Mouse (Mus musculus) neural tube, embryonic 11.5 days (tissue): ENCODE results near the gene Ssmem1. TPM values are rescaled to one million over a fixed set of nuclear protein-coding genes. Genes with fewer than 3 reads are reported as not detected.

Experiments used
- ATAC-seq: fragments of 200-750 bp; cut with Nextera tagmentation; 2 replicates; pipeline ENCODE4 v1.8.0; 2017; ENCODE audit warnings: moderate number of reproducible peaks, mild to moderate bottlenecking, moderate TSS enrichment, moderate library complexity; ENCODE audit not compliant: insufficient read depth, low FRiP score, low TSS enrichment
- DNase-seq: peaks from one replicate; pipeline ENCODE4 v3.0.0-alpha.2; 2015; ENCODE audit warnings: low spot score
- H3K27ac ChIP-seq: fragments of 300-500 bp; sonication (generic); 2 replicates; pipeline ENCODE4 v1.5.1; 2014; ENCODE audit warnings: low read depth, mild to moderate bottlenecking, low read length
- H3K27me3 ChIP-seq: fragments of 300-500 bp; sonication (generic); 2 replicates; pipeline ENCODE4 v1.6.1; 2014; ENCODE audit warnings: mild to moderate bottlenecking, low read length, mixed read lengths; ENCODE audit not compliant: control insufficient read depth, insufficient read depth
- H3K36me3 ChIP-seq: fragments of 300-500 bp; sonication (generic); 2 replicates; pipeline ENCODE4 v1.6.1; 2014; ENCODE audit warnings: mild to moderate bottlenecking, low read length, moderate library complexity, mixed read lengths; ENCODE audit not compliant: control insufficient read depth, insufficient read depth
- H3K4me1 ChIP-seq: fragments of 300-500 bp; sonication (generic); 2 replicates; pipeline ENCODE4 v1.6.1; 2014; ENCODE audit warnings: low read length, mixed read lengths; ENCODE audit not compliant: control insufficient read depth, insufficient read depth
- H3K4me2 ChIP-seq: fragments of 300-500 bp; sonication (generic); 2 replicates; pipeline ENCODE4 v1.6.1; 2014; ENCODE audit warnings: low read depth, mild to moderate bottlenecking, moderate library complexity
- H3K4me3 ChIP-seq: fragments of 300-500 bp; sonication (generic); 2 replicates; pipeline ENCODE4 v1.5.1; 2014; ENCODE audit warnings: low read depth, low read length
- H3K9ac ChIP-seq: fragments of 300-500 bp; sonication (generic); 2 replicates; pipeline ENCODE4 v1.6.1; 2014; ENCODE audit warnings: mild to moderate bottlenecking, low read length
- H3K9me3 ChIP-seq: fragments of 300-500 bp; sonication (generic); 2 replicates; pipeline ENCODE4 v1.6.1; 2016; ENCODE audit warnings: low read length; ENCODE audit not compliant: control insufficient read depth
- WGBS: fragments of 180-500 bp; shearing (Covaris S2); extraction: QIAGEN DNeasy Blood & Tissue Kit; methylation state at CpG from one replicate; pipeline ENCODE4 v1.1.7; 2014; 5-methylcytosine and 5-hydroxymethylcytosine counted together
- polyA plus RNA-seq: library from polyadenylated mRNA; unstranded; fragments of >200 nt; fragmentation: Nextera tagmentation; extraction: Ambion mirVana; gene quantifications from 2 replicates; pipeline ENCODE4 v1.2.1, GENCODE M21; 2014

Gene Ssmem1
- polyA plus RNA-seq, 1 experiment from 2014 or later, result 0.40 TPM

- 29% methylated on average over 9 of the region's 9 CpGs for WGBS
- Histone ChIP-seq H3K36me3 (no peaks in the 10 kb centered on the region), H3K4me3 (no peak overlapping the region), H3K9me3 (no peaks in the 10 kb centered on the region), H3K27me3 (no peaks in the 10 kb centered on the region), H3K27ac (peak overlapping the region; percentile 49), H3K4me2 (no peak overlapping the region), H3K4me1 (peaks cover 28% of the 10 kb centered on the region), H3K9ac (no peak overlapping the region)
- ATAC-seq (no peak), DNase-seq (no peak)
Observed at GRCm38 (mm10) chr6:30547656-30548306, 38.1 kb downstream of the Ssmem1 start.

GRCm38 (mm10) chr6:30549231-30549761, 39.6 kb downstream of the Ssmem1 start:
- H3K4me3 ChIP-seq, result no peak overlapping the region
- H3K9ac ChIP-seq, result peak overlapping the region; percentile 35
- peaks cover 24% of the 10 kb centered on the region for H3K4me1 ChIP-seq
- WGBS, result 15% methylated on average over 15 of the region's 15 CpGs
- H3K4me2 ChIP-seq, result no peak overlapping the region
- no peaks in the 10 kb centered on the region for H3K27me3 ChIP-seq
- ATAC-seq (no peak), DNase-seq (peak; percentile 64)
- no peaks in the 10 kb centered on the region for H3K36me3 ChIP-seq
- H3K27ac ChIP-seq, result peak overlapping the region; percentile 80
- no peaks in the 10 kb centered on the region for H3K9me3 ChIP-seq

GRCm38 (mm10) chr6:30550496-30551192, 41.0 kb downstream of the Ssmem1 start:
- Histone ChIP-seq H3K9ac (no peak overlapping the region), H3K9me3 (no peaks in the 10 kb centered on the region), H3K36me3 (no peaks in the 10 kb centered on the region), H3K4me3 (no peak overlapping the region), H3K27me3 (no peaks in the 10 kb centered on the region), H3K4me2 (no peak overlapping the region), H3K4me1 (peaks cover 24% of the 10 kb centered on the region), H3K27ac (peak overlapping the region; percentile 45; the same call in 1 of the 2 replicates)
- 74% methylated on average over 7 of the region's 7 CpGs for WGBS
- ATAC-seq, result no peak
- no peak for DNase-seq

- no peak for ATAC-seq
- Histone ChIP-seq H3K27ac (peak overlapping the region; percentile 45; the same call in 1 of the 2 replicates), H3K4me1 (peaks cover 24% of the 10 kb centered on the region), H3K4me2 (no peak overlapping the region), H3K27me3 (no peaks in the 10 kb centered on the region), H3K4me3 (no peak overlapping the region), H3K36me3 (no peaks in the 10 kb centered on the region), H3K9ac (no peak overlapping the region), H3K9me3 (no peaks in the 10 kb centered on the region)
- DNase-seq, result no peak
Observed at GRCm38 (mm10) chr6:30551193-30551515, 41.5 kb downstream of the Ssmem1 start.

- Histone ChIP-seq H3K4me1 (peaks cover 19% of the 10 kb centered on the region), H3K27me3 (no peaks in the 10 kb centered on the region), H3K4me3 (no peak overlapping the region), H3K9ac (peak overlapping the region; percentile 50), H3K9me3 (no peaks in the 10 kb centered on the region), H3K4me2 (peak overlapping the region; percentile 29), H3K36me3 (no peaks in the 10 kb centered on the region), H3K27ac (peak overlapping the region; percentile 83)
- 23% methylated on average over 23 of the region's 23 CpGs for WGBS
- ATAC-seq (peak; percentile 60; the same call in 1 of the 2 replicates), DNase-seq (peak; percentile 65)
Observed at GRCm38 (mm10) chr6:30551644-30552580, 42.3 kb downstream of the Ssmem1 start.

- H3K4me1 ChIP-seq, result peaks cover 18% of the 10 kb centered on the region
Observed at GRCm38 (mm10) chr6:30552628-30553027, 43.0 kb downstream of the Ssmem1 start.

GRCm38 (mm10) chr6:30553381-30554010, 43.8 kb downstream of the Ssmem1 start:
- 81% methylated on average over 7 of the region's 7 CpGs for WGBS
- H3K27ac ChIP-seq, result no peak overlapping the region
- DNase-seq, result no peak

More at GRCm38 (mm10) chr6:30552628-30553027, 43.0 kb downstream of the Ssmem1 start:
- ATAC-seq (no peak), DNase-seq (no peak)
- Histone ChIP-seq H3K27me3 (no peaks in the 10 kb centered on the region), H3K4me3 (no peak overlapping the region), H3K27ac (no peak overlapping the region), H3K9me3 (no peaks in the 10 kb centered on the region), H3K9ac (no peak overlapping the region), H3K36me3 (no peaks in the 10 kb centered on the region), H3K4me2 (no peak overlapping the region)
- 65% methylated on average over 6 of the region's 6 CpGs for WGBS

GRCm38 (mm10) chr6:30554092-30554491, 44.4 kb downstream of the Ssmem1 start:
- H3K4me2 ChIP-seq, result no peak overlapping the region
- no peak overlapping the region for H3K4me3 ChIP-seq
- no peaks in the 10 kb centered on the region for H3K27me3 ChIP-seq
- H3K36me3 ChIP-seq, result no peaks in the 10 kb centered on the region
- WGBS, result 76% methylated on average over 5 of the region's 5 CpGs
- ATAC-seq, result no peak
- DNase-seq, result no peak
- peaks cover 11% of the 10 kb centered on the region for H3K4me1 ChIP-seq
- no peak overlapping the region for H3K27ac ChIP-seq
- no peaks in the 10 kb centered on the region for H3K9me3 ChIP-seq
- no peak overlapping the region for H3K9ac ChIP-seq

More at GRCm38 (mm10) chr6:30553381-30554010, 43.8 kb downstream of the Ssmem1 start:
- H3K36me3 ChIP-seq, result no peaks in the 10 kb centered on the region
- H3K4me2 ChIP-seq, result no peak overlapping the region
- no peak overlapping the region for H3K4me3 ChIP-seq
- peaks cover 13% of the 10 kb centered on the region for H3K4me1 ChIP-seq
- H3K9ac ChIP-seq, result no peak overlapping the region
- ATAC-seq, result no peak
- no peaks in the 10 kb centered on the region for H3K27me3 ChIP-seq
- no peaks in the 10 kb centered on the region for H3K9me3 ChIP-seq
